Mouse (Mus musculus) CH12.LX (cell line): ENCODE data around the gene Olfr434. TPM values are rescaled to one million over a fixed set of nuclear protein-coding genes. Genes with fewer than 3 reads are reported as not detected.
A peak's percentile ranks its signal among the peaks of the same experiment; 100 is the strongest.

ENCODE experiments used
- DNase-seq: peaks from one replicate; pipeline ENCODE4 v3.0.0-alpha.2; 2013; ENCODE audit errors: extremely low read depth
- H3K27ac ChIP-seq: 2 replicates; pipeline ENCODE4 v1.5.1; 2012; ENCODE audit warnings: low read depth, mild to moderate bottlenecking, control low read depth, moderate library complexity; ENCODE audit not compliant: insufficient read depth
- H3K27me3 ChIP-seq: replicated peaks from 2 replicates; pipeline ENCODE3; 2012; ENCODE audit warnings: inconsistent platforms
- H3K36me3 ChIP-seq, 2 experiments: replicated peaks in 1 of 2; 2 replicates each; pipeline versions ENCODE3 to v1.6.1; 2012; ENCODE audit warnings: inconsistent platforms in 1 of 2, low read length in 1 of 2, mild to moderate bottlenecking in 1 of 2, mixed read lengths in 1 of 2, moderate library complexity in 1 of 2; ENCODE audit not compliant: control insufficient read depth in 1 of 2, insufficient read depth in 1 of 2
- H3K4me1 ChIP-seq, 2 experiments: 2 replicates each; pipeline ENCODE4 v1.6.1; 2012; ENCODE audit warnings: inconsistent platforms in 1 of 2, moderate library complexity in 1 of 2; ENCODE audit not compliant: insufficient read depth in 2 of 2, control insufficient read depth in 1 of 2
- H3K4me2 ChIP-seq: 2 replicates; pipeline ENCODE4 v1.6.1; 2012; ENCODE audit warnings: low read depth, mild to moderate bottlenecking, control low read depth; ENCODE audit not compliant: poor library complexity, insufficient read depth, severe bottlenecking
- H3K4me3 ChIP-seq, 3 experiments: fragments of 150-350 bp in 1 of 3; sonication (generic) in 1 of 3; replicated peaks in 1 of 3; 2 replicates each; pipeline versions ENCODE3 to v1.5.1; 2011 to 2012; ENCODE audit warnings: low read depth in 2 of 3, low read length in 2 of 3, mild to moderate bottlenecking in 2 of 3, moderate library complexity in 2 of 3, control low read depth in 1 of 3, improper control_type of control experiment in 1 of 3, inconsistent platforms in 1 of 3, mixed read lengths in 1 of 3; ENCODE audit not compliant: poor library complexity in 1 of 3
- H3K79me2 ChIP-seq: replicated peaks from 2 replicates; pipeline ENCODE4 v1.6.1; 2012; ENCODE audit warnings: mild to moderate bottlenecking, moderate library complexity; ENCODE audit not compliant: control insufficient read depth, poor library complexity, insufficient read depth, severe bottlenecking; ENCODE audit errors: extremely low read depth
- H3K9ac ChIP-seq: 2 replicates; pipeline ENCODE4 v1.6.1; 2012; ENCODE audit warnings: low read depth, mild to moderate bottlenecking, control low read depth, moderate library complexity; ENCODE audit not compliant: insufficient read depth
- H3K9me3 ChIP-seq: replicated peaks from 2 replicates; pipeline ENCODE3; 2012; ENCODE audit warnings: low read length, inconsistent platforms, mixed read lengths
- CHD1 ChIP-seq: IDR thresholded peaks from 2 replicates; pipeline ENCODE4 v1.6.1; 2012; ENCODE audit warnings: low read depth, low read length, improper control_type of control experiment, inconsistent platforms
- CTCF ChIP-seq, 2 experiments: IDR thresholded peaks in 1 of 2; conservative IDR thresholded peaks in 1 of 2; 2 replicates each; pipeline ENCODE4 v1.5.1; 2011 to 2012; ENCODE audit warnings: low read depth in 2 of 2, low read length in 2 of 2, improper control_type of control experiment in 1 of 2, inconsistent platforms in 1 of 2, mild to moderate bottlenecking in 1 of 2, moderate library complexity in 1 of 2
- EP300 ChIP-seq: IDR thresholded peaks from 2 replicates; pipeline ENCODE4 v1.6.1; 2011; ENCODE audit warnings: low read length, improper control_type of control experiment
- ETS1 ChIP-seq: conservative IDR thresholded peaks from 2 replicates; pipeline ENCODE4 v1.6.1; 2012; ENCODE audit warnings: low read depth, mild to moderate bottlenecking, inconsistent platforms, low read length, improper control_type of control experiment, moderate library complexity
- HCFC1 ChIP-seq: IDR thresholded peaks from 2 replicates; pipeline ENCODE4 v1.6.1; 2012; ENCODE audit warnings: low read depth, mild to moderate bottlenecking, inconsistent platforms, low read length, improper control_type of control experiment
- IRF4 ChIP-seq: IDR thresholded peaks from 2 replicates; pipeline ENCODE4 v1.6.1; 2014; ENCODE audit warnings: low read depth, mild to moderate bottlenecking, inconsistent platforms, low read length, improper control_type of control experiment
- JUND ChIP-seq: conservative IDR thresholded peaks from 2 replicates; pipeline ENCODE4 v1.6.1; 2011; ENCODE audit warnings: low read depth, low read length, improper control_type of control experiment
- KAT2A ChIP-seq: IDR thresholded peaks from 2 replicates; pipeline ENCODE4 v1.6.1; 2012; ENCODE audit warnings: low read length, improper control_type of control experiment, inconsistent platforms; ENCODE audit not compliant: insufficient replicate concordance
- MAX ChIP-seq: IDR thresholded peaks from 2 replicates; pipeline ENCODE4 v1.6.1; 2011; ENCODE audit warnings: low read length, improper control_type of control experiment
- MAZ ChIP-seq: IDR thresholded peaks from 2 replicates; pipeline ENCODE4 v1.6.1; 2012; ENCODE audit warnings: low read depth, mild to moderate bottlenecking, inconsistent platforms, low read length, improper control_type of control experiment, moderate library complexity
- MEF2A ChIP-seq: IDR thresholded peaks from 2 replicates; pipeline ENCODE4 v1.6.1; 2014; ENCODE audit warnings: low read depth, mild to moderate bottlenecking, inconsistent platforms, low read length, improper control_type of control experiment, borderline replicate concordance
- NELFE ChIP-seq: IDR thresholded peaks from 2 replicates; pipeline ENCODE4 v1.6.1; 2011; ENCODE audit warnings: low read depth, low read length, improper control_type of control experiment
- PAX5 ChIP-seq: IDR thresholded peaks from 2 replicates; pipeline ENCODE4 v1.6.1; 2012; ENCODE audit warnings: low read length, inconsistent platforms, mixed read lengths
- POLR2A ChIP-seq: IDR thresholded peaks from 2 replicates; pipeline ENCODE4 v1.6.1; 2011; ENCODE audit warnings: low read depth, mild to moderate bottlenecking, improper control_type of control experiment, low read length
- POLR2AphosphoS2 ChIP-seq: IDR thresholded peaks from 2 replicates; pipeline ENCODE4 v1.6.1; 2011; ENCODE audit warnings: low read depth, low read length, improper control_type of control experiment
- RAD21 ChIP-seq: IDR thresholded peaks from 2 replicates; pipeline ENCODE4 v1.6.1; 2011; ENCODE audit warnings: low read depth, mild to moderate bottlenecking, low read length, improper control_type of control experiment, moderate library complexity
- RCOR1 ChIP-seq: conservative IDR thresholded peaks from 2 replicates; pipeline ENCODE4 v1.6.1; 2012; ENCODE audit warnings: low read depth, mild to moderate bottlenecking, inconsistent platforms, low read length, improper control_type of control experiment
- SMC3 ChIP-seq: IDR thresholded peaks from 2 replicates; pipeline ENCODE4 v1.6.1; 2011; ENCODE audit warnings: low read depth, low read length, improper control_type of control experiment
- TBP ChIP-seq: conservative IDR thresholded peaks from 2 replicates; pipeline ENCODE4 v1.6.1; 2011; ENCODE audit warnings: low read depth, low read length, improper control_type of control experiment
- TCF12 ChIP-seq: IDR thresholded peaks from 2 replicates; pipeline ENCODE4 v1.6.1; 2014; ENCODE audit warnings: low read depth, mild to moderate bottlenecking, inconsistent platforms, low read length, improper control_type of control experiment
- UBTF ChIP-seq: IDR thresholded peaks from 2 replicates; pipeline ENCODE4 v1.6.1; 2012; ENCODE audit warnings: low read depth, mild to moderate bottlenecking, inconsistent platforms, low read length, improper control_type of control experiment, moderate library complexity
- USF1 ChIP-seq: IDR thresholded peaks from 2 replicates; pipeline ENCODE4 v1.6.1; 2014; ENCODE audit warnings: low read depth, mild to moderate bottlenecking, inconsistent platforms, low read length, improper control_type of control experiment
- USF2 ChIP-seq: conservative IDR thresholded peaks from 2 replicates; pipeline ENCODE4 v1.6.1; 2011; ENCODE audit warnings: low read depth, low read length, improper control_type of control experiment
- ZNF384 ChIP-seq: IDR thresholded peaks from 2 replicates; pipeline ENCODE4 v1.6.1; 2012; ENCODE audit warnings: low read depth, low read length, improper control_type of control experiment, inconsistent platforms
- dilution Hi-C: fragments of 300-500 bp; cut with MboI; formaldehyde crosslinking; loops from 2 replicates; pipeline ENCODE4 v1.14.3; 2020; ENCODE audit warnings: low sequenced_read_pairs; ENCODE audit not compliant: extremely low pct_unique_long_range_greater_than_20kb, extremely low pct_ligation_motif_present
- in situ Hi-C: fragments of 300-500 bp; cut with MboI; formaldehyde crosslinking; loops from 3 replicates; pipeline ENCODE4 v1.14.3; 2019; ENCODE audit warnings: low sequenced_read_pairs, low pct_ligation_motif_present, low pct_unique_long_range_greater_than_20kb, mixed read lengths
- polyA plus RNA-seq: library from polyadenylated mRNA; unstranded; fragments of >175 nt; gene quantifications from 2 replicates; pipeline ENCODE4 v1.2.1, GENCODE M21; 2012; ENCODE audit warnings: low read depth; ENCODE audit not compliant: insufficient read length
- total RNA-seq, 2 experiments: library from RNA; depleted of rRNA; stranded (reverse); fragments of 300-350 nt in 1 of 2; fragments of >200 nt in 1 of 2; gene quantifications; 2 replicates each; pipeline ENCODE4 v1.2.3; 2012 to 2014

The Olfr434 gene
- total and polyA plus RNA-seq, 3 experiments: not detected

- dilution Hi-C loops: no loop called here
- no peak for TF ChIP-seq USF1
- no peak for TF ChIP-seq USF2
- no peak for TF ChIP-seq NELFE
- no peak for TF ChIP-seq RCOR1
- TF ChIP-seq SMC3: peak; percentile 42
- no peak for TF ChIP-seq TCF12
- no peak for TF ChIP-seq ZNF384
- no peak for TF ChIP-seq KAT2A
- TF ChIP-seq MAX: no peak
- TF ChIP-seq RAD21: peak; percentile 23
- TF ChIP-seq CTCF (conservative IDR thresholded peaks at IDR 0.05 in 1 of 2, IDR thresholded peaks at IDR 0.05 in 1 of 2; ENCODE audit: low read depth in 2 of 2, low read length in 2 of 2): peak; percentile 21 to 64; a peak in 2 of 4 replicates
Measured at GRCm38 (mm10) chr6:43242061-43242460, 29.2 kb downstream of the Olfr434 start.

GRCm38 (mm10) chr6:43247396-43247795 lies 34.6 kb downstream of the Olfr434 start:
- no peaks in the 10 kb centered on the region for H3K79me2 ChIP-seq
- no peaks in the 10 kb centered on the region for H3K36me3 ChIP-seq
- dilution Hi-C loops (no loop called here), in situ Hi-C loops (no loop called here)
- no peak for TF ChIP-seq CTCF (conservative IDR thresholded peaks at IDR 0.05 in 1 of 2, IDR thresholded peaks at IDR 0.05 in 1 of 2; ENCODE audit: low read depth in 2 of 2, low read length in 2 of 2)
- no peak for TF ChIP-seq EP300
- no peak for TF ChIP-seq UBTF
- no peak for TF ChIP-seq IRF4
- TF ChIP-seq CHD1: no peak
- TF ChIP-seq JUND: no peak
- no peak for TF ChIP-seq MEF2A
- TF ChIP-seq TBP: no peak
- TF ChIP-seq KAT2A: no peak
- no peak for TF ChIP-seq POLR2AphosphoS2
- no peak for TF ChIP-seq USF2
- no peak for TF ChIP-seq USF1
- TF ChIP-seq PAX5: no peak
- no peak for TF ChIP-seq HCFC1
- no peak for TF ChIP-seq POLR2A
- TF ChIP-seq TCF12: no peak
- TF ChIP-seq MAZ: no peak
- TF ChIP-seq ETS1: no peak
- DNase-seq: no peak
- H3K27ac ChIP-seq: no peak overlapping the region
- no peaks in the 10 kb centered on the region for H3K4me1 ChIP-seq
- H3K9me3 ChIP-seq: no peaks in the 10 kb centered on the region
- no peak overlapping the region for H3K4me2 ChIP-seq
- no peak overlapping the region for H3K9ac ChIP-seq
- no peak overlapping the region for H3K4me3 ChIP-seq
- no peaks in the 10 kb centered on the region for H3K27me3 ChIP-seq

More at GRCm38 (mm10) chr6:43242061-43242460, 29.2 kb downstream of the Olfr434 start:
- Histone ChIP-seq H3K4me3 (no peak overlapping the region), H3K4me2 (no peak overlapping the region), H3K9ac (no peak overlapping the region), H3K27me3 (no peaks in the 10 kb centered on the region), H3K9me3 (no peaks in the 10 kb centered on the region), H3K36me3 (no peaks in the 10 kb centered on the region), H3K79me2 (no peaks in the 10 kb centered on the region), H3K27ac (no peak overlapping the region), H3K4me1 (no peaks in the 10 kb centered on the region)
- peak; percentile 41 for DNase-seq
- in situ Hi-C loops: no loop called here
